Mouse (Mus musculus): Measurements from ENCODE around the gene Filip1.
A peak's percentile ranks its signal among the peaks of the same experiment; 100 is the strongest.

Filip1 gene

GRCm38 (mm10) chr9:79947973-79948372 lies 64.7 kb downstream of the Filip1 start:
- DNase-seq (ENCODE audit: low read depth, low spot score), result no peak

GRCm38 (mm10) chr9:79947414-79947813 lies 65.2 kb downstream of the Filip1 start:
- DNase-seq (ENCODE audit: low read depth, low spot score), result peak; percentile 17

- DNase-seq (ENCODE audit: low read depth, low spot score), result no peak
Observed at GRCm38 (mm10) chr9:79944872-79945271, 67.8 kb downstream of the Filip1 start.

- DNase-seq (ENCODE audit: low read depth, low spot score), result no peak
Observed at GRCm38 (mm10) chr9:79943986-79944385, 68.7 kb downstream of the Filip1 start.

GRCm38 (mm10) chr9:79938416-79939206 lies 74.0 kb downstream of the Filip1 start:
- DNase-seq (ENCODE audit: low read depth, low spot score), result no peak

- no peak for DNase-seq (ENCODE audit: low read depth, low spot score)
Observed at GRCm38 (mm10) chr9:79937570-79937969, 75.1 kb downstream of the Filip1 start.

GRCm38 (mm10) chr9:79932578-79932977 lies 80.1 kb downstream of the Filip1 start:
- DNase-seq (ENCODE audit: low read depth, low spot score), result no peak

- DNase-seq (ENCODE audit: low read depth, low spot score), result no peak
Observed at GRCm38 (mm10) chr9:79928092-79928491, 84.6 kb downstream of the Filip1 start.

GRCm38 (mm10) chr9:79927156-79927870 lies 85.3 kb downstream of the Filip1 start:
- DNase-seq (ENCODE audit: low read depth, low spot score), result peak; percentile 77

GRCm38 (mm10) chr9:79926464-79927155 lies 86.0 kb downstream of the Filip1 start:
- DNase-seq (ENCODE audit: low read depth, low spot score), result no peak

- no peak for DNase-seq (ENCODE audit: low read depth, low spot score)
Observed at GRCm38 (mm10) chr9:79925950-79926349, 86.7 kb downstream of the Filip1 start.

- no peak for DNase-seq (ENCODE audit: low read depth, low spot score)
Observed at GRCm38 (mm10) chr9:79923262-79923661, 89.4 kb downstream of the Filip1 start.

GRCm38 (mm10) chr9:79922493-79922760 lies 90.2 kb downstream of the Filip1 start:
- DNase-seq (ENCODE audit: low read depth, low spot score), result no peak

- no peak for DNase-seq (ENCODE audit: low read depth, low spot score)
Observed at GRCm38 (mm10) chr9:79921701-79922492, 90.8 kb downstream of the Filip1 start.

GRCm38 (mm10) chr9:79920540-79920933 lies 92.1 kb downstream of the Filip1 start:
- no peak for DNase-seq (ENCODE audit: low read depth, low spot score)

- peak; percentile 45 for DNase-seq (ENCODE audit: low read depth, low spot score)
Observed at GRCm38 (mm10) chr9:79919750-79920539, 92.7 kb downstream of the Filip1 start.

- no peak for DNase-seq (ENCODE audit: low read depth, low spot score)
Observed at GRCm38 (mm10) chr9:79919303-79919721, 93.3 kb downstream of the Filip1 start.

- DNase-seq (ENCODE audit: low read depth, low spot score), result no peak
Observed at GRCm38 (mm10) chr9:79918325-79919117, 94.1 kb downstream of the Filip1 start.

- DNase-seq (ENCODE audit: low read depth, low spot score), result peak; percentile 33
Observed at GRCm38 (mm10) chr9:79914276-79914675, 98.4 kb downstream of the Filip1 start.

- DNase-seq (ENCODE audit: low read depth, low spot score), result no peak
Observed at GRCm38 (mm10) chr9:79912971-79913370, 99.7 kb downstream of the Filip1 start.

Measured in brain, adult 2 months (tissue).